Mouse (Mus musculus) erythroid progenitor cell, adult 5-6 weeks (primary cell): ENCODE results near the gene Vmn1r18. TPM values are rescaled to one million over a fixed set of nuclear protein-coding genes. Genes with fewer than 3 reads are reported as not detected.
"Not testable (repeated sequence)": the region's sequence is repeated elsewhere in the genome, so short reads cannot be mapped to it uniquely, and the experiment has no call there.

Source experiments
- ATAC-seq: replicated peaks from 2 replicates; pipeline ENCODE4 v1.8.0; 2016; ENCODE audit warnings: moderate number of reproducible peaks, mild to moderate bottlenecking, moderate TSS enrichment, inconsistent platforms; ENCODE audit not compliant: poor library complexity, low FRiP score, severe bottlenecking
- total RNA-seq, 2 experiments: library from RNA; stranded (forward) in 1 of 2; stranded (reverse) in 1 of 2; fragments of 150-400 nt in 1 of 2; fragments of 186-747, 209-891 nt in 1 of 2; gene quantifications; 2 replicates each; pipeline versions ENCODE4 v1.2.3 to v1.2.4; 2015 to 2017; ENCODE audit warnings: low replicate concordance in 2 of 2

Gene Vmn1r18
- not detected in 2 replicates for total RNA-seq (2015; ENCODE audit: low replicate concordance)
- not detected in 2 replicates for total RNA-seq (2017; ENCODE audit: low replicate concordance)

GRCm38 (mm10) chr6:57395683-57396082 is at the start of gene Vmn1r18:
Gene Vmn1r18, minus strand, starts transcription at chr6:57395783.
- no peak for ATAC-seq

DNA sequence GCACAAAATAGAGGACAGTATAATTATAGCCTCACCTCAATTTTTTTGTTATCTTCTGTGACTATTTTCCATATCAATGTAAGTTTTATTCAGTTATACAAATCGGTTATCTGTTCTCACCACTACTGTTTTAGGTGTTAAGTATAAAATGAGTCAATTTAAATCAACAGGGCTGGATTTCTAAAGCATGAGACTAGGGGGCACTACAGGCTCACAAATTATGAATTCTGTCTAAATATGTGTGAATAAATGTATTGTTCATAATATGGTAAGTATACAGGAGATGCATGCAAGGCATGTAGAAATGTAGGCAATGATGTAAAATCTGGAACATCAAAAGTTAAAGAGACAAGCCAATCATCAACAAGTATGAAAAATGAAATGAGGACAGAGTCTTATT is 35.6 kb upstream of the Vmn1r18 start:
- ATAC-seq: no peak

DNA sequence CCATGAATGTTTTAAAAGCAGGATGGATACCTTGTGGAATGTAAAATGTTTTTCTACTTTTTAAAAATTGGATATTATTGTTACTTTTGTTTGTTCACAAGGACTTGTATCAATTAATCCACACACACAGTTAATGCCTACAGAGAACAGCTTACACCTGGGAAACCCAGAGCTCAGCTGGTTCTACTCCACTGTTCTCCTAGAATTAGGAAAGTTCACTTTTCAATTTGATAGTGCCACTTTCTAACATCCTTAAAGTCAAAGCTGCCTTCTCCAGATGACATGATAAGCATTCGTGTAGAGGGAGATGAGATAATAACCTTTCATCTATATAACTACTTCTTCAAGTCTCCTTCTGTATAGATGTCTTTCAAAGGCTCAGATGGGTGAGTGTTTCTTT is 33.0 kb upstream of the Vmn1r18 start, which contains the start of gene Vmn1r20:
Gene Vmn1r20 (plus strand): TSS at position 301 of the 400 bp plus-strand sequence.
- no peak for ATAC-seq

DNA sequence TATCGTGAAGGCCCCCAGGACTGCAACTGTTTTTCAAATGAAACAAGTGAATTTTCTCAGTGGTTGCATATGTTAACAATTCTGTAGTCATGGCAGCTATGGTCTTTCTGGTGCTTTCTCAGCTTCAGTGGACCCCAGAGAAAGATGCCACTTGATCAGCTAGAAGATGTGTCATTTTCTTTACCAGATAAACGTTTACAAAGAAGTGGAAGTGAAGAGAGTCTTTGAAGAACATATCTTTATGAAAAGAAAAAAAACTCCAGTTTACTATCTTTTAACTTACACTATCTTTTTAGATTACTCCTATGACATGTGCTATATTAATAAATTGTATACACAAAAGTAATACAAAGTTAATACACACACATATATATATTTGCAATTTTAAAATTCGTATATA is 7.9 kb upstream of the Vmn1r18 start, which contains the start of gene Vmn1r19:
Gene Vmn1r19 (plus strand): TSS at position 301 of the 400 bp plus-strand sequence.
- not testable (repeated sequence) for ATAC-seq

- ATAC-seq: no peak
Measured at GRCm38 (mm10) chr6:57367496-57367895, 28.1 kb downstream of the Vmn1r18 start.

GRCm38 (mm10) chr6:57365866-57366265 is 29.7 kb downstream of the Vmn1r18 start:
- not testable (repeated sequence) for ATAC-seq

GRCm38 (mm10) chr6:57363627-57364026 is 32.0 kb downstream of the Vmn1r18 start, which contains the start of gene Vmn1r17:
Gene Vmn1r17, minus strand, starts transcription at chr6:57363727.
- ATAC-seq: no peak

GRCm38 (mm10) chr6:57356864-57357263 is 38.7 kb downstream of the Vmn1r18 start:
- no peak for ATAC-seq

- no peak for ATAC-seq
Measured at GRCm38 (mm10) chr6:57329394-57329793, 66.2 kb downstream of the Vmn1r18 start, which contains the start of gene Vmn1r16. Gene Vmn1r16, minus strand, starts transcription at chr6:57329494.

Other genes starting within 250 kb of the Vmn1r18 start
- not detected in 2 replicates for gene Vmn1r12, start 238.9 kb downstream of the Vmn1r18 start, total RNA-seq (2015; ENCODE audit: low replicate concordance)
- gene Vmn1r12, start 238.9 kb downstream of the Vmn1r18 start, total RNA-seq (2017; ENCODE audit: low replicate concordance): not detected in 2 replicates
- not detected in 2 replicates for gene Vmn1r13, start 192.5 kb downstream of the Vmn1r18 start, total RNA-seq (2015; ENCODE audit: low replicate concordance)
- not detected in 2 replicates for gene Vmn1r13, start 192.5 kb downstream of the Vmn1r18 start, total RNA-seq (2017; ENCODE audit: low replicate concordance)
- gene Vmn1r14, start 164.1 kb downstream of the Vmn1r18 start, total RNA-seq (2015; ENCODE audit: low replicate concordance): not detected in 2 replicates
- not detected in 2 replicates for gene Vmn1r14, start 164.1 kb downstream of the Vmn1r18 start, total RNA-seq (2017; ENCODE audit: low replicate concordance)
- gene Vmn1r15, start 137.8 kb downstream of the Vmn1r18 start, total RNA-seq (2015; ENCODE audit: low replicate concordance): not detected in 2 replicates
- gene Vmn1r15, start 137.8 kb downstream of the Vmn1r18 start, total RNA-seq (2017; ENCODE audit: low replicate concordance): not detected in 2 replicates
- not detected in 2 replicates for gene Vmn1r16, start 66.3 kb downstream of the Vmn1r18 start, total RNA-seq (2015; ENCODE audit: low replicate concordance)
- not detected in 2 replicates for gene Vmn1r16, start 66.3 kb downstream of the Vmn1r18 start, total RNA-seq (2017; ENCODE audit: low replicate concordance)
- not detected in 2 replicates for gene Vmn1r17, start 32.1 kb downstream of the Vmn1r18 start, total RNA-seq (2015; ENCODE audit: low replicate concordance)
- gene Vmn1r17, start 32.1 kb downstream of the Vmn1r18 start, total RNA-seq (2017; ENCODE audit: low replicate concordance): not detected in 2 replicates
- gene Vmn1r19, start 8.0 kb upstream of the Vmn1r18 start, total RNA-seq (2015; ENCODE audit: low replicate concordance): not detected in 2 replicates
- gene Vmn1r19, start 8.0 kb upstream of the Vmn1r18 start, total RNA-seq (2017; ENCODE audit: low replicate concordance): not detected in 2 replicates
- gene Vmn1r20, start 33.1 kb upstream of the Vmn1r18 start, total RNA-seq (2015; ENCODE audit: low replicate concordance): not detected in 2 replicates
- gene Vmn1r20, start 33.1 kb upstream of the Vmn1r18 start, total RNA-seq (2017; ENCODE audit: low replicate concordance): not detected in 2 replicates
- 0.42 and 1.4 TPM in 2 replicates for gene Ppm1k, start 139.7 kb upstream of the Vmn1r18 start, total RNA-seq (2015; ENCODE audit: low replicate concordance)
- 0.91 and 21.4 TPM in 2 replicates for gene Ppm1k, start 139.7 kb upstream of the Vmn1r18 start, total RNA-seq (2017; ENCODE audit: low replicate concordance)
- gene Herc6, start 185.2 kb upstream of the Vmn1r18 start, total RNA-seq (2015; ENCODE audit: low replicate concordance): 31.4 and 47.8 TPM in 2 replicates
- gene Herc6, start 185.2 kb upstream of the Vmn1r18 start, total RNA-seq (2017; ENCODE audit: low replicate concordance): 64.6 and 111 TPM in 2 replicates